Mouse (Mus musculus): ENCODE data around the gene Phf20. TPM values are rescaled to one million over a fixed set of nuclear protein-coding genes. Genes with fewer than 3 reads are reported as not detected.
"Not testable (repeated sequence)": the region's sequence is repeated elsewhere in the genome, so short reads cannot be mapped to it uniquely, and the experiment has no call there.

The Phf20 gene
- total RNA-seq, 1 experiment from 2014 or later = 40.9 TPM

DNA sequence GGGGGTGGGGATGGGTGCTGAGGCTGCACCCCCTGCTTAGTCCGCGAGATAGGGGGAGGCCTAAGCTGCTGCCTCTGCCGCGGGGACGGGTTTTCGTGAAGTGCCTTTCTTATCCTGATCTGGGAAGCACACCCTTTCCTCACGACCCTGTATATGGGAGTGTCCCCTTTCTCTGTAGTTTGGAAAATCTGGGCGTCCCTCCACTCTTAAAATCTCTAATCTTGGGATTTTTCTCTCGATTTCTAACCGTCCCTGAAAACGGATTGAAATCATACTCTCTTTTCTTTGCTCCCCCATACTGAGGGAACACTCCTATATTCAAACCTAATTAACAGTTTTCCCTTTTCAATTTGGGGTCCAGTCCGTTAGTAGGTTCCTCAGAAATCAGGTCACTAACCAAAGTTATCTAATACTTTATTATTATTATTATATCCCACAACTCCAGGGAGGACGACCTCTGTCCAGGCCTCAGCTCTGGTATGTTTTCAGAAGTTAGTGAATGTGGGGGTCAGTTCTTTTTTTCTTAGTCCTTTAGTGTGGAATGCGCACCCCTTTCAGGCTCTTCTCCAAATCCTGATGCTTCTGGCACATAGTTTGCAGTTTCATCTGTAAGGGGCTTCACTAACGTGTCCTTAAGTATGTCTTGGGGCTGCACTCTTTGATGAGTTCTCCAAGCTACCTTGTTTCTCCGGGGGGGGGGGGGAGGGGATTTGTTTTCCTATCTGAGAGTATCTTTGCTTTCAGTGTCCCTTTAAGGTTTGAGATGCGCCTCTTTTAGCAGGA, 1.1 kb downstream of the Phf20 start:
- DNase-seq = no peak

DNA sequence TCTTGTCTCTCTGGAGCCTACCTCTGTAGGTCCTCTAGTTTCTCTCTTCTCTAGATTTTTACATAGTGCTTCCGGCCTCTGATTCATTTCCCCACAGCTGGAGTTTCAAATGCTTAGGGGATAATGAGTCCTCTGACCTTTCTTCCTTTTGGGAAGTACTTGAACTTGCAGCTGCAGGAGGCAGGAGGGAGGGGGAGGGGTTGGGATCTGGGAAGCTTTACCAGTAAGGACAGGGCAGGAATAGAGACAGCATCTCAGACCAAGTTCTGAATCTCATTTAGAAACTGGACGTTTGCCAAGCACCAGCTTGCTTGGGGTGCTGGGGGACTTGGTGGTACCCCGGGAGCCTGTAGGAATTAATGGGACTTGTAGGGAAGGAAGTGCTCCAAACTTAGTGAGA, 3.7 kb downstream of the Phf20 start:
- no peak for DNase-seq

- no peak for DNase-seq
Observed at GRCm38 (mm10) chr2:156201486-156201885, 5.2 kb downstream of the Phf20 start.

- DNase-seq = peak; percentile 82
Observed at GRCm38 (mm10) chr2:156202848-156203437, 6.7 kb downstream of the Phf20 start.

DNA sequence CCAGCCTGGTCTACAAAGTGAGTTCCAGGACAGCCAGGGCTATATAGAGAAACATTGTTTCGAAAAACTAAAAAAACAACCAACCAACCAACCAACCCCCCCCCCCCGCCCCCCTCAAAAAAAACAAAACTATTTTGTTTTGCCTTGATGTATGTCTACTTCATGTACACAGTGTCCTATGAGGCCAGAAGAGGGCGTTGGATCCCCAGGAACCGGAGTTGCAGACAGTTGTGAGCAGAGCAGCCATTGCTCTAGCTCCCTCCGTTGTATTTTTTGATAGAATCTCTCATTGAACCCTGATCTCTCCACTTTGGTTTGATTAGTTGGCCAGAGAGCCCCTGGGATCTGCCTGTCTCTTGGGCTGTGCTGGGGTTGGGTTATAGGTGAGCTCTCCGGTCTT, 7.7 kb downstream of the Phf20 start:
- no peak for DNase-seq

GRCm38 (mm10) chr2:156217786-156218185, 21.5 kb downstream of the Phf20 start:
- no peak for DNase-seq

DNA sequence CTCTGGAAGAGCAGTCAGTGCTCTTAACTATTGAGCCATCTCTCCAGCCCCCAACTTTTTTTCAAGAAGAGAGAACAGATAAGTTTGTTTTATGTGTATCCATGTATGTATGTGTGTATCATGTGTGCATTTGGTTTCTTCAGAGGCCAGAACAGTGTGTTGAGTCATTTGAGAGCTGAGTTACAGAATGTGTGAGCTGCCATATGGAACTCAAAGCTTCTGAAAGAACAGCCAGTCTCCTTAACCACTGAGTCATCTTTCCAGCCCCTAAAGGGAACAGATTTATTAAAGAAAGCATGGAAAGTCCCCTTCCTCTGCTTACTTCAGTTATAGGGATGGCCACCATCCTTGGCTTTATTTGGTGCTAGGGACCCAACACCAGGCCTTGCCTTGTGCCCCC, 25.8 kb downstream of the Phf20 start:
- no peak for DNase-seq

DNA sequence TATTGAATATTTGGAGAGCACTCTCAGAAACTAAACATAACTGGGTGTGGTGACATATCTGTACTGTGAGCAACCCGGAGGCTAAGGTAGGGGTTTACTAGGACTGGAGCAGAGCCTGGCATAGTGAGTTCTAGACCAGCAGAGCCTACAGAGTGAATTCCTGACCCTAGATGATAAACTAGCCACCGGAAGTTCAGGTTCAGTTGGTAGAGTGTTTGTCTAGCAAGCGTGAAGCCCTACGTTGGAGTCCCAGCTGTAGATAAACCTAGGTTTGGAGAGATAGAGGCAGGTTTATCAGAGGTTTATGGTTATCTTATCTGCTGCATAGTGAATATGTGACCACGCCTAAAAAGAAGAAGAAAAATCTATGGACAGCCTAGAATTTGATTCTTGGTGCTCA, 27.8 kb downstream of the Phf20 start:
- DNase-seq = no peak

- DNase-seq = no peak
Observed at GRCm38 (mm10) chr2:156227689-156228088, 31.4 kb downstream of the Phf20 start.

- no peak for DNase-seq
Observed at GRCm38 (mm10) chr2:156229171-156229570, 32.9 kb downstream of the Phf20 start.

DNA sequence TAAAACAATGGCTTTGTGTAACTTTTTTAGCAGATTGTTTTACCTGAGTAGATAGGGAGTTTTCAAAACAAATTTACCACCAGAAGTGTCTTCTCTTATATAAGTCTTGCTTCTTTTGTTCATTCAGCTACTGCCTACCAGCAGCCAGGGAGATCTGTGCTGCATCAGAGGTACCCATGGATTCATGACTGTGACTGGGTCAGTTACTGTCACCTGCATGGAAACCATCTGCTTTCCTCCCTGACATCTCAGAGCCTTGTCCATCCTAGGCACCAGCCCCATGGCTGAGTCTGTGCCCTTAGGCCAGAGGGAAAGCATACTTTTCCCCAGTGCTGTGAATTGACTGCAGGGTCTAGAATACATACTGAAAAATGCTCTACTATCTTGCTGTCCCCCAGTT, 35.1 kb downstream of the Phf20 start:
- DNase-seq = no peak

- DNase-seq = no peak
Observed at GRCm38 (mm10) chr2:156233275-156233948, 37.1 kb downstream of the Phf20 start.

GRCm38 (mm10) chr2:156234016-156234415, 37.8 kb downstream of the Phf20 start:
- not testable (repeated sequence) for DNase-seq

GRCm38 (mm10) chr2:156235847-156236246, 39.6 kb downstream of the Phf20 start:
- DNase-seq = peak; percentile 80

DNA sequence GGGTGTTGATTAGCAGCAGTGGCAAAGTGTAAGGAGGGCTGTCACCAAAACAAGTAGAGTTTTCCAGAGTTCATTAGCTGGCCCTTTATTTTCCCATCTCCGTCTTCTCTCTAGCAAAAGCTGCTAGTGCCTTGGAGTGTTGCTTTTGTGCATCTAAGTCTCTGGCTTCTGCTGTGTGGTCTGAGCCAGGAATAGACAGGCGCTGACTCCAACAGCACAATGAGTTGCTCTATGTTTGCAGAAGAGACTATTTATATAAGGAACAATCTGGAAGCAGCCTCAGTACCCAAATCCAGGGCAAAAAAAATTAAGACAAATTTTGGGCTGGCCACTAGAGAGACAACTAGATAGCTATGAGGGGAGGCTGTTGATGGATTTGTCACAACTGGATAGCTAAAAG, 45.4 kb downstream of the Phf20 start:
- no peak for DNase-seq

DNA sequence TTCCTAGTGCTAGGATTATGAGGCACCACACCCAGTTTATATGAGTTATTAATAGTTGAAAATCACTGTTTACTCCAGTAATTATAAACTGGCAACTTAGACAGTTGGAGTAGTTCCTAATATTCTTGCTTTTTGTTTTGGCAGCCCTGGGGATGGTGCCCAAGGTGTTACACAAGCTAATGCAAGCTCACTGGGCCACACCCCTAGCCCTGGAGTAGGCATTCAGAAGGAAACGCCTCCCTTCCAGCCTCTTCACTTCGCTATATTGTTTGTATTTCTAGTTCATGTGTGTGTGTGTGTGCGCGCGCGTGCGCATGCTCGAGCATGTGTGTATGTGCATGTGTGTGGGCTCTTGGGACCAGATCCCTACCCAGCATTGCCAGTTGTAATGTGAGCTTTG, 46.7 kb downstream of the Phf20 start:
- no peak for DNase-seq

- DNase-seq = no peak
Observed at GRCm38 (mm10) chr2:156247599-156247998, 51.3 kb downstream of the Phf20 start.

GRCm38 (mm10) chr2:156250761-156251160, 54.5 kb downstream of the Phf20 start:
- no peak for DNase-seq

- no peak for DNase-seq
Observed at GRCm38 (mm10) chr2:156251291-156251690, 55.0 kb downstream of the Phf20 start.

DNA sequence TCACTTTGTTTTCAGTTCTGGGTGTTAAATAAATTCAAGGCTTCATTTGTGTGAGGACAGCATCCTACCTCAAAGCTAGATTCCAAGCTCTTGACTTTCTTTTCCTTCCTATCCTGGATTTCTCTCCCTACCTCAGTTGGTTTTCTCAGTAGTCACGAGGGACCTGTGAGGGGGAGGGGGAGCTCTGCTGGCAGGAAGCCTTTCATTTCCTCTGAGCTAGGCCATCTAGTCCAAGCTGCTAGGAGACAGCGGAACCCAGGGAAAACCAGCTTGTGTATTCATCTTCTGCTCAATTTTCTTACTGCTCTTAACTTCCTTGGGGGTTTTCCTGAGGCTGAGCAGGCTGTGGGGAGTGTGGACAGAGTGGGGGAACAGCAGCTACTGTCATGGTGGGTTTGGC, 60.8 kb downstream of the Phf20 start:
- DNase-seq = peak; percentile 69

DNA sequence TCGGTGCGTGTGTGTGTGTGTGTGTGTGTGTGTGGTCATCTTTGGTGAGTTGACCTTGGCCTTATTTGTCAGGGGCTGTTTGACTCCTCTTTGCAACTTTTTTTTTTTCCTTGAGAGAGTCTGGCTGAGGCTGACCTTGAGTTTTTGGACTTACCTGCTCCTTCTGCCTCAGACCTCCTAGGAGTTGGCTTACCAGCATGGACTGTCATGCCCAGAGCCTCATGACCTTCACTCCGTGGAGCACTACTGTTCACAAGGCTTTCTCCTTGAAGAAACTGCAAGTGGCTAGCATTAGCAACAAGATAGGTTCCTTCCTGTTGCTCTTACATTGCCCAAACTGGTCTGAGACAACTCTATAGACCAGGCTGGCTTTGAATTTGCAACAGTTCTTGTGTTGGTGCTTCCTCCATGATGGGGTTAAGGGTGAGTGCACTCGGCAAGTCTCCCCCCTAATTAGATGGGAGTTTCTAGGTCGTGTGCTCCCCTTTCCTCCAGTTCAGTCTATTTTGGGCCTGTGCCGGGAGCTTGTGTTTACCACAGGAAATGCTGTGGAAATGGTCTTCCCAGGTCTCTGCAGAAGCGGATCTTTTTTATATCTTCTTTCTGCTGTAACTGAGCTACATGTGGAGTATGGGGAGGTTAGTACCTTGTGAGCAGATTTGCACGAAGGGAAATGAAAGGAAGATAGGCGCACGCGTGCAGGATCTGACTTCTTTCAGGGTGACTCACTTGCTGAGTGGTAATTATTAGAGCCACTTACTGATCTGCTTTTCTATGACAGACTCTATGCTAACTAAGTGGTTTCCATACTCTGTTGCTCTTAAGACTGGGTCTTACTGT, 61.9 kb downstream of the Phf20 start:
- peak; percentile 62 for DNase-seq

DNA sequence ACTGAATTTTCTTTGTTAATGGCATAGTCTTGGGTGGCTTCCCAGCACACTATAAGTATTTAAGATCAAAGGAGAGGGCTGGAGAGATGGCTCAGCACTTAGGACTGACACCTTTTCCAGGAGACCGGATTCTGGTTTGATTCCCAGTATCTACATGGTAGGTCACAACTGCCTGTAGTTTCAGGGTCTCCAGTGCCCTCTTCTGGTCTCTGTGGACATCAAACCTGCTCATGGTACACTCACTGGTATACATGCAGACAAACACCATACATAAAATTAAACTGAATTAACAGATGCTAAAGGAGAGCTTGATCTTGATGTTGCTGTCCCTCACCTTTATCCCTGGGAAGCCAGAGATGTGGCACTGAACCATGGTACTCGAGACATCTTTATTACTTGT, 64.7 kb downstream of the Phf20 start:
- DNase-seq = no peak

All from adrenal gland, postnatal 14 days (tissue).